Mouse (Mus musculus) cortical plate, adult 2 months (tissue): ENCODE data around the gene BC003965.

Experiments
- CTCF ChIP-seq: fragments of 200-500 bp; IDR thresholded peaks from 2 replicates; pipeline ENCODE4 v1.5.1; 2011; ENCODE audit warnings: mild to moderate bottlenecking, control low read depth, low read length; ENCODE audit not compliant: insufficient read depth; ENCODE audit errors: extremely low read depth
- POLR2A ChIP-seq: fragments of 200-500 bp; IDR thresholded peaks from 2 replicates; pipeline ENCODE4 v1.6.1; 2011; ENCODE audit warnings: mild to moderate bottlenecking, low read length, control low read depth; ENCODE audit not compliant: insufficient read depth; ENCODE audit errors: extremely low read depth

DNA sequence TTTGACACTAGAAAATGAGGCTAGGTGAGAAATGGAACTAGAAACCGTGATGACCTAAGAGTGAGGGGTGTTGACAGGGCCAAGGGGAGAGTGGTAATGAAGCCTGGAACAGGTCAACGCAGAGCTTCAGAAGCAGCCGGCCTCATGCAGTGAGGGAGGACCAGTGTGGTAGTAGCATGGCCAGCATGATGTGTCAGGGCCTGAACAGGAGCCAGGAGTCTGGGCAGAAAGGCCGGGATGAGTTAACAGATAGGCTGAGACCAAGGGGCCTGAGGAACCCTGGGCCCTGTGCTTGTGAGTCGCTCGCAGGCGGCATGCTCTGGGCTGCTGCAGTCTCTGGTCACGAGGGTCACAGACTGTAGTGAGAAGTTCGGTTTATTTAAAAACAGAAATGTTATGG lies 34.6 kb downstream of the BC003965 start:
- TF ChIP-seq POLR2A (no peak), CTCF (no peak)
